Mouse (Mus musculus): ENCODE measurements around the gene AI413582.
A peak's percentile ranks its signal among the peaks of the same experiment; 100 is the strongest.

AI413582 gene

GRCm38 (mm10) chr17:27518296-27518695 lies 47.3 kb downstream of the AI413582 start:
- no peak for DNase-seq

GRCm38 (mm10) chr17:27513916-27514762 lies 51.4 kb downstream of the AI413582 start:
- peak in 1 of 2 experiments; percentile 59 for DNase-seq

Measured in cerebellum, postnatal 10 days (tissue).